Mouse (Mus musculus) liver, embryonic 11.5 days (tissue): Measurements from ENCODE around the gene Arhgap9. TPM values are rescaled to one million over a fixed set of nuclear protein-coding genes. Genes with fewer than 3 reads are reported as not detected.
A peak's percentile ranks its signal among the peaks of the same experiment; 100 is the strongest.

Experiments
- ATAC-seq: fragments of 200-750 bp; cut with Nextera tagmentation; replicated peaks from 2 replicates; pipeline ENCODE4 v1.8.0; 2017; ENCODE audit warnings: moderate number of reproducible peaks, mild to moderate bottlenecking, moderate TSS enrichment, moderate library complexity; ENCODE audit not compliant: low FRiP score
- DNase-seq: peaks from one replicate; pipeline ENCODE4 v3.0.0-alpha.2; 2017; ENCODE audit warnings: low spot score
- H3K27ac ChIP-seq: fragments of 300-500 bp; sonication (generic); 2 replicates; pipeline ENCODE4 v1.5.1; 2014; ENCODE audit warnings: mild to moderate bottlenecking, low read depth, low read length, control low read depth
- H3K27me3 ChIP-seq: fragments of 300-500 bp; sonication (generic); replicated peaks from 2 replicates; pipeline ENCODE4 v1.6.1; 2014; ENCODE audit warnings: low read length, mixed read lengths; ENCODE audit not compliant: control insufficient read depth, insufficient read depth
- H3K36me3 ChIP-seq: fragments of 300-500 bp; sonication (generic); 2 replicates; pipeline ENCODE4 v1.6.1; 2014; ENCODE audit warnings: mild to moderate bottlenecking, low read length, moderate library complexity, mixed read lengths; ENCODE audit not compliant: control insufficient read depth, insufficient read depth
- H3K4me1 ChIP-seq: fragments of 300-500 bp; sonication (generic); replicated peaks from 2 replicates; pipeline ENCODE4 v1.6.1; 2014; ENCODE audit warnings: low read length, mixed read lengths; ENCODE audit not compliant: control insufficient read depth, insufficient read depth
- H3K4me2 ChIP-seq: fragments of 300-500 bp; sonication (generic); 2 replicates; pipeline ENCODE4 v1.6.1; 2014; ENCODE audit warnings: mild to moderate bottlenecking, control low read depth, moderate library complexity
- H3K4me3 ChIP-seq: fragments of 300-500 bp; sonication (generic); 2 replicates; pipeline ENCODE4 v1.5.1; 2014; ENCODE audit warnings: low read depth, low read length, control low read depth
- H3K9ac ChIP-seq: fragments of 300-500 bp; sonication (generic); 2 replicates; pipeline ENCODE4 v1.6.1; 2014; ENCODE audit warnings: low read depth, low read length, control low read depth
- H3K9me3 ChIP-seq: fragments of 300-500 bp; sonication (generic); 2 replicates; pipeline ENCODE4 v1.6.1; 2016; ENCODE audit warnings: low read length, inconsistent platforms, mixed read lengths; ENCODE audit not compliant: control insufficient read depth
- WGBS: fragments of 180-500 bp; shearing (Covaris S2); extraction: QIAGEN DNeasy Blood & Tissue Kit; methylation state at CpG from one replicate; pipeline ENCODE4 v1.1.7; 2014; 5-methylcytosine and 5-hydroxymethylcytosine counted together
- polyA plus RNA-seq: library from polyadenylated mRNA; unstranded; fragments of >200 nt; fragmentation: Nextera tagmentation; extraction: Ambion mirVana; gene quantifications from 2 replicates; pipeline ENCODE4 v1.2.1, GENCODE M21; 2014

The Arhgap9 gene
- polyA plus RNA-seq, 1 experiment from 2014 or later, result 22.0 TPM

- no peak for ATAC-seq
- Histone ChIP-seq H3K4me2 (no peak overlapping the region), H3K9me3 (no peaks in the 10 kb centered on the region), H3K9ac (no peak overlapping the region), H3K27me3 (no peaks in the 10 kb centered on the region), H3K4me1 (peaks cover 33% of the 10 kb centered on the region), H3K4me3 (no peak overlapping the region), H3K36me3 (peaks cover 55% of the 10 kb centered on the region), H3K27ac (no peak overlapping the region)
- no peak for DNase-seq
- 86% methylated on average over 13 of the region's 13 CpGs for WGBS
Observed at GRCm38 (mm10) chr10:127285644-127286043, 36.1 kb upstream of the Arhgap9 start.

GRCm38 (mm10) chr10:127286194-127286593 is 35.6 kb upstream of the Arhgap9 start:
- ATAC-seq, result no peak
- no peaks in the 10 kb centered on the region for H3K9me3 ChIP-seq
- H3K36me3 ChIP-seq, result peaks cover 51% of the 10 kb centered on the region
- H3K9ac ChIP-seq, result peak overlapping the region; percentile 90; the same call in 1 of the 2 replicates
- no peaks in the 10 kb centered on the region for H3K27me3 ChIP-seq
- peaks cover 33% of the 10 kb centered on the region for H3K4me1 ChIP-seq
- WGBS, result 80% methylated on average over 7 of the region's 7 CpGs
- no peak overlapping the region for H3K27ac ChIP-seq
- peak overlapping the region; percentile 15 for H3K4me3 ChIP-seq
- DNase-seq, result no peak
- peak overlapping the region; percentile 98; the same call in 1 of the 2 replicates for H3K4me2 ChIP-seq

GRCm38 (mm10) chr10:127286730-127287129 is 35.0 kb upstream of the Arhgap9 start:
- Histone ChIP-seq H3K36me3 (peaks cover 49% of the 10 kb centered on the region), H3K4me1 (peaks cover 35% of the 10 kb centered on the region), H3K9me3 (no peaks in the 10 kb centered on the region), H3K4me2 (peak overlapping the region; percentile 98), H3K4me3 (peak overlapping the region; percentile 86), H3K9ac (peak overlapping the region; percentile 90), H3K27me3 (no peaks in the 10 kb centered on the region), H3K27ac (no peak overlapping the region; the same call in 1 of the 2 replicates)
- no peak for ATAC-seq
- 61% methylated on average over 7 of the region's 7 CpGs for WGBS
- DNase-seq, result no peak

GRCm38 (mm10) chr10:127287271-127287935 is 34.4 kb upstream of the Arhgap9 start:
- H3K36me3 ChIP-seq, result peaks cover 42% of the 10 kb centered on the region
- peak overlapping the region; percentile 98 for H3K4me2 ChIP-seq
- H3K9ac ChIP-seq, result peak overlapping the region; percentile 90
- peak overlapping the region; percentile 86 for H3K4me3 ChIP-seq
- ATAC-seq (no peak), DNase-seq (no peak)
- no peaks in the 10 kb centered on the region for H3K27me3 ChIP-seq
- no peaks in the 10 kb centered on the region for H3K9me3 ChIP-seq
- 74% methylated on average over 15 of the region's 15 CpGs for WGBS
- peak overlapping the region; percentile 99 for H3K27ac ChIP-seq
- H3K4me1 ChIP-seq, result peaks cover 41% of the 10 kb centered on the region

GRCm38 (mm10) chr10:127287936-127288293 is 33.8 kb upstream of the Arhgap9 start:
- ATAC-seq, result no peak
- Histone ChIP-seq H3K9ac (peak overlapping the region; percentile 90), H3K9me3 (no peaks in the 10 kb centered on the region), H3K27me3 (no peaks in the 10 kb centered on the region), H3K4me3 (peak overlapping the region; percentile 86), H3K27ac (peak overlapping the region; percentile 99), H3K36me3 (peaks cover 39% of the 10 kb centered on the region), H3K4me2 (peak overlapping the region; percentile 98), H3K4me1 (peaks cover 45% of the 10 kb centered on the region)
- DNase-seq, result no peak
- WGBS, result 0% methylated on average over 3 of the region's 3 CpGs

GRCm38 (mm10) chr10:127288328-127288799 is 33.4 kb upstream of the Arhgap9 start:
- H3K4me2 ChIP-seq, result peak overlapping the region; percentile 98
- peak; percentile 12 for ATAC-seq
- WGBS, result 1% methylated on average over 22 of the region's 28 CpGs
- H3K36me3 ChIP-seq, result peaks cover 39% of the 10 kb centered on the region
- no peak for DNase-seq
- peak overlapping the region; percentile 99 for H3K27ac ChIP-seq
- H3K9me3 ChIP-seq, result no peaks in the 10 kb centered on the region
- no peaks in the 10 kb centered on the region for H3K27me3 ChIP-seq
- H3K4me3 ChIP-seq, result peak overlapping the region; percentile 86
- H3K9ac ChIP-seq, result peak overlapping the region; percentile 90
- H3K4me1 ChIP-seq, result peaks cover 49% of the 10 kb centered on the region

- no peaks in the 10 kb centered on the region for H3K9me3 ChIP-seq
- WGBS, result 0% methylated on average over 45 of the region's 65 CpGs
- H3K4me2 ChIP-seq, result peak within 1 kb of the TSS; percentile 98
- peak; percentile 40 for ATAC-seq
- H3K9ac ChIP-seq, result peak within 1 kb of the TSS; percentile 90
- H3K27me3 ChIP-seq, result no peaks in the 10 kb centered on the region
- H3K4me3 ChIP-seq, result peak within 1 kb of the TSS; percentile 86
- peaks cover 51% of the 10 kb centered on the region for H3K4me1 ChIP-seq
- peak; percentile 94 for DNase-seq
- H3K36me3 ChIP-seq, result peaks cover 40% of the 10 kb centered on the region
- peak within 1 kb of the TSS; percentile 99 for H3K27ac ChIP-seq
Observed at GRCm38 (mm10) chr10:127288800-127289572, 32.8 kb upstream of the Arhgap9 start, which contains the start of gene Mbd6. Gene Mbd6, minus strand, starts transcription at chr10:127289018.

- Histone ChIP-seq H3K27me3 (no peaks in the 10 kb centered on the region), H3K4me1 (peaks cover 51% of the 10 kb centered on the region)
- no peak for DNase-seq
Observed at GRCm38 (mm10) chr10:127289573-127290191, 32.1 kb upstream of the Arhgap9 start.

More at GRCm38 (mm10) chr10:127289573-127290191, 32.1 kb upstream of the Arhgap9 start:
- Histone ChIP-seq H3K36me3 (peaks cover 40% of the 10 kb centered on the region), H3K9ac (peak overlapping the region; percentile 90), H3K9me3 (no peaks in the 10 kb centered on the region), H3K4me2 (peak overlapping the region; percentile 98), H3K4me3 (peak overlapping the region; percentile 86), H3K27ac (peak overlapping the region; percentile 99)
- 2% methylated on average over 15 of the region's 15 CpGs for WGBS
- peak; percentile 40 for ATAC-seq
